Mouse (Mus musculus) MEL (cell line): ENCODE measurements at regions not wholly inside any gene's neighbourhood (a gene's known extent, or its start where the extent isn't known, plus 50 kb on each side); places are given as distances from the start of the nearest gene placed in this dataset.

Experiments used
- DNase-seq: peaks from one replicate; pipeline ENCODE4 v3.0.0; 2011; ENCODE audit warnings: low read depth, low spot score
- H3K27ac ChIP-seq: 2 replicates; pipeline ENCODE4 v1.5.1; 2012; ENCODE audit warnings: low read depth, mild to moderate bottlenecking, control low read depth, low read length, moderate library complexity; ENCODE audit not compliant: control insufficient read depth
- H3K27me3 ChIP-seq, 2 experiments: fragments of 150-350 bp in 1 of 2; sonication (generic) in 1 of 2; 2 replicates each; pipeline ENCODE4 v1.6.1; 2012; ENCODE audit warnings: low read length in 2 of 2, mild to moderate bottlenecking in 2 of 2, improper control_type of control experiment in 1 of 2, moderate library complexity in 1 of 2; ENCODE audit not compliant: insufficient read depth in 2 of 2, control insufficient read depth in 1 of 2
- H3K36me3 ChIP-seq, 2 experiments: 2 replicates each; pipeline ENCODE4 v1.6.1; 2012 to 2014; ENCODE audit warnings: low read length in 2 of 2, improper control_type of control experiment in 1 of 2, inconsistent platforms in 1 of 2, mild to moderate bottlenecking in 1 of 2; ENCODE audit not compliant: insufficient read depth in 2 of 2, control insufficient read depth in 1 of 2
- H3K4me1 ChIP-seq, 2 experiments: fragments of 150-350 bp in 1 of 2; sonication (generic) in 1 of 2; 2 replicates each; pipeline ENCODE4 v1.6.1; 2012; ENCODE audit warnings: low read length in 2 of 2, improper control_type of control experiment in 1 of 2, mild to moderate bottlenecking in 1 of 2; ENCODE audit not compliant: insufficient read depth in 2 of 2, control insufficient read depth in 1 of 2
- H3K4me3 ChIP-seq, 2 experiments: fragments of 150-350 bp in 1 of 2; sonication (generic) in 1 of 2; 2 replicates each; pipeline ENCODE4 v1.5.1; 2012; ENCODE audit warnings: low read depth in 2 of 2, low read length in 2 of 2, mild to moderate bottlenecking in 2 of 2, moderate library complexity in 2 of 2, control low read depth in 1 of 2, improper control_type of control experiment in 1 of 2; ENCODE audit not compliant: control insufficient read depth in 1 of 2, insufficient read depth in 1 of 2
- H3K79me2 ChIP-seq: 2 replicates; pipeline ENCODE4 v1.6.1; 2012; ENCODE audit warnings: mild to moderate bottlenecking, low read length, moderate library complexity; ENCODE audit not compliant: control insufficient read depth, poor library complexity, insufficient read depth
- H3K9ac ChIP-seq: 2 replicates; pipeline ENCODE4 v1.6.1; 2012; ENCODE audit warnings: low read depth, mild to moderate bottlenecking, control low read depth, low read length, moderate library complexity; ENCODE audit not compliant: control insufficient read depth, poor library complexity, severe bottlenecking
- H3K9me3 ChIP-seq: fragments of 150-350 bp; sonication (generic); replicated peaks from 2 replicates; pipeline ENCODE4 v1.6.1; 2012; ENCODE audit warnings: mild to moderate bottlenecking, low read length, improper control_type of control experiment, moderate library complexity; ENCODE audit not compliant: insufficient read depth
- CHD1 ChIP-seq: IDR thresholded peaks from 2 replicates; pipeline ENCODE4 v1.6.1; 2012; ENCODE audit warnings: low read depth, mild to moderate bottlenecking, inconsistent platforms, low read length, improper control_type of control experiment
- CTCF ChIP-seq, 3 experiments: IDR thresholded peaks in 2 of 3; conservative IDR thresholded peaks in 1 of 3; 2 replicates each; pipeline ENCODE4 v1.5.1; 2011 to 2012; ENCODE audit warnings: low read length in 3 of 3, low read depth in 2 of 3, mild to moderate bottlenecking in 2 of 3, improper control_type of control experiment in 1 of 3, inconsistent platforms in 1 of 3, mixed read lengths in 1 of 3, moderate library complexity in 1 of 3; ENCODE audit not compliant: control insufficient read depth in 1 of 3, insufficient read depth in 1 of 3, poor library complexity in 1 of 3, severe bottlenecking in 1 of 3
- ETS1 ChIP-seq: IDR thresholded peaks from 2 replicates; pipeline ENCODE4 v1.6.1; 2012; ENCODE audit warnings: low read depth, mild to moderate bottlenecking, inconsistent platforms, low read length, improper control_type of control experiment, moderate library complexity
- GATA1 ChIP-seq: IDR thresholded peaks from 2 replicates; pipeline ENCODE4 v1.6.1; 2011; ENCODE audit warnings: low read depth, low read length, improper control_type of control experiment
- HCFC1 ChIP-seq: IDR thresholded peaks from 2 replicates; pipeline ENCODE4 v1.6.1; 2012; ENCODE audit warnings: low read depth, mild to moderate bottlenecking, inconsistent platforms, low read length, improper control_type of control experiment, moderate library complexity
- JUND ChIP-seq: IDR thresholded peaks from 2 replicates; pipeline ENCODE4 v1.6.1; 2011; ENCODE audit warnings: low read depth, mild to moderate bottlenecking, improper control_type of control experiment, low read length
- KAT2A ChIP-seq: conservative IDR thresholded peaks from 2 replicates; pipeline ENCODE4 v1.6.1; 2012; ENCODE audit warnings: low read depth, low read length, improper control_type of control experiment, inconsistent platforms
- MAFK ChIP-seq: IDR thresholded peaks from 2 replicates; pipeline ENCODE4 v1.6.1; 2011; ENCODE audit warnings: low read depth, mild to moderate bottlenecking, low read length, improper control_type of control experiment, borderline replicate concordance
- MAZ ChIP-seq: IDR thresholded peaks from 2 replicates; pipeline ENCODE4 v1.6.1; 2012; ENCODE audit warnings: low read depth, mild to moderate bottlenecking, inconsistent platforms, low read length, improper control_type of control experiment
- MEF2A ChIP-seq: IDR thresholded peaks from 2 replicates; pipeline ENCODE4 v1.6.1; 2014; ENCODE audit warnings: low read depth, mild to moderate bottlenecking, inconsistent platforms, low read length, improper control_type of control experiment; ENCODE audit not compliant: poor library complexity, insufficient replicate concordance, severe bottlenecking; ENCODE audit errors: extremely low read depth
- MXI1 ChIP-seq: IDR thresholded peaks from 2 replicates; pipeline ENCODE4 v1.6.1; 2011; ENCODE audit warnings: mild to moderate bottlenecking, low read depth, low read length, improper control_type of control experiment
- RCOR1 ChIP-seq: IDR thresholded peaks from 2 replicates; pipeline ENCODE4 v1.6.1; 2012; ENCODE audit warnings: low read depth, mild to moderate bottlenecking, inconsistent platforms, low read length, improper control_type of control experiment
- TBP ChIP-seq: IDR thresholded peaks from 2 replicates; pipeline ENCODE4 v1.8.0; 2011; ENCODE audit warnings: low read depth, low read length, improper control_type of control experiment
- UBTF ChIP-seq: IDR thresholded peaks from 2 replicates; pipeline ENCODE4 v1.6.1; 2012; ENCODE audit warnings: low read depth, mild to moderate bottlenecking, inconsistent platforms, low read length, improper control_type of control experiment, moderate library complexity, borderline replicate concordance; ENCODE audit not compliant: insufficient read depth
- ZC3H11A ChIP-seq: IDR thresholded peaks from 2 replicates; pipeline ENCODE4 v1.6.1; 2012; ENCODE audit warnings: low read depth, mild to moderate bottlenecking, inconsistent platforms, low read length, improper control_type of control experiment
- ZMIZ1 ChIP-seq: IDR thresholded peaks from 2 replicates; pipeline ENCODE4 v1.6.1; 2012; ENCODE audit warnings: low read depth, mild to moderate bottlenecking, inconsistent platforms, low read length, improper control_type of control experiment, moderate library complexity

DNA sequence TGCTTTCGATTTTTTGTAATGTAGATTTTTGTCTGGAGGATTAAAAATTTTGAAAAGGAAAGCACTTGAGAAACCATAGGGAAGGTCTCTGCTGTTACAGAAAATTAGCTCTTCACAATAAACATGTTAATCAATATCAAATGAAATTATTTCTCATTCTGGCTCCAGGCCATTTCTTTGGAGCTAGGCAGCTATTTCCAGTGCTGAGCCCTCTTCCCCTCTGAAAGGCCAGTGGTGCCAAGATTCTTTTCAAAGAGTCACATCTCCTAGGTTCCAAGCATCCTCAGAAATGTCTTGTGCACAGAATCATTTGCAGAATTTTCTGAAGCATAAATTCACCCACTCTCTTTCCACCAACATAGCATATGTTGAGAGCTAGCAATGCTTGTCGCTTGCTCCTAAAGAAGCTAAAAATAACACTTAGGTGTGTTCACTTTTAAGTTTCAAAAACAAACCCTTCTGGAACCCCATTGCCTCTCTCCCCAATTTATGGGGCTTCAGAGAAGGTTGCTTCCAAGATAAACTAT lies 357.2 kb downstream of the Sec23a start:
- Histone ChIP-seq H3K27ac (no peak overlapping the region), H3K79me2 (no peaks in the 10 kb centered on the region), H3K9me3 (no peaks in the 10 kb centered on the region), H3K27me3 (no peaks in the 10 kb centered on the region), H3K9ac (no peak overlapping the region), H3K36me3 (no peaks in the 10 kb centered on the region), H3K4me1 (no peaks in the 10 kb centered on the region), H3K4me3 (no peak overlapping the region)
- TF ChIP-seq ZMIZ1, result no peak
- TF ChIP-seq RCOR1, result no peak
- no peak for TF ChIP-seq HCFC1
- no peak for TF ChIP-seq CHD1
- TF ChIP-seq ETS1, result no peak
- no peak for TF ChIP-seq TBP
- no peak for TF ChIP-seq GATA1
- TF ChIP-seq ZC3H11A, result no peak
- DNase-seq, result no peak

DNA sequence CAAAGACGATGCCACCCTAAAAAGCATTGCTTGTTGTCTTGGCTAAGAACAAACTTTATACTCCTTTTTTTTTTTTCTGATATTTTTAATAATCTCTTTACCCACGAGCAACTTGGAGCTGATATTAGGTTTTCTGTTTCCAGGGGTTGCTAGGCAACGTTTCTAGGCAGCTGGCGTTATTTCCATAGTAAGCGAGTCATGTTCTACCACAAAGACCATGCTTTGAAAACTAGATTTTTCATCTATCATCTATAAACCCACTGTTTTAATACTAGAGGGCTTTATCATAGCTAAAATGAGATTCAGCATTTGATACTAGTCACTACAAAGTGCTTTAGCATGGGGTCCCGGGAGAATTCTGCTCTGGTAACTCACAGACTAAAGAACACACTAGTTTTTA lies 358.1 kb downstream of the Sec23a start:
- Histone ChIP-seq H3K9me3 (no peaks in the 10 kb centered on the region), H3K79me2 (no peaks in the 10 kb centered on the region), H3K27ac (no peak overlapping the region), H3K4me3 (no peak overlapping the region), H3K4me1 (no peaks in the 10 kb centered on the region), H3K36me3 (no peaks in the 10 kb centered on the region), H3K9ac (no peak overlapping the region), H3K27me3 (no peaks in the 10 kb centered on the region)
- no peak for TF ChIP-seq ZMIZ1
- TF ChIP-seq MXI1, result no peak
- TF ChIP-seq MAFK, result no peak
- no peak for TF ChIP-seq JUND
- no peak for TF ChIP-seq KAT2A
- TF ChIP-seq MAZ, result no peak
- no peak for TF ChIP-seq CHD1
- TF ChIP-seq UBTF, result no peak
- no peak for DNase-seq

DNA sequence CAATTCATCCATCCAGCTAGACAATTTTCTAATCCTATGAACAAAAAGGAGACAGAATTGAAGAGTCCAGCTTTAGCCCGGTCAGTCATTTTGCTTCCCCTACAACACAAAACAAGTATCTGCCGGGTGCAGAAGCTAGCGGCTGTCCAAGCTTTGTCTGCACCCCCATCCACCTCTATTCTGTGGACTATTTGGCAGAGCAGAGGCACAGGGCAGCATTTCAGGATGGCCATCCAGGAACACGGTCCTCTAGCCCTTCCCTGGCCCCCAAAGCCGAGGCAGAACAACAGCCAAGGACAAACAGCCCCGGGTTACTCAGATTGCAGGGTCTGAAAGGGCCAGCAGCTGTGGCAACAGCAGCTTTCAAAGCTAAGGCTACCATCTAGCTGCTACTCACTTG lies 358.6 kb downstream of the Sec23a start:
- H3K36me3 ChIP-seq, result no peaks in the 10 kb centered on the region
- H3K4me1 ChIP-seq, result no peaks in the 10 kb centered on the region
- no peak overlapping the region for H3K4me3 ChIP-seq
- H3K27me3 ChIP-seq, result no peaks in the 10 kb centered on the region
- no peak for TF ChIP-seq CTCF (IDR thresholded peaks at IDR 0.05 in 2 of 3, conservative IDR thresholded peaks at IDR 0.05 in 1 of 3; ENCODE audit: control insufficient read depth in 1 of 3, insufficient read depth in 1 of 3, low read depth in 2 of 3, low read length in 3 of 3, poor library complexity in 1 of 3, severe bottlenecking in 1 of 3)
- TF ChIP-seq MEF2A, result no peak
- H3K79me2 ChIP-seq, result no peaks in the 10 kb centered on the region
- no peaks in the 10 kb centered on the region for H3K9me3 ChIP-seq
- no peak overlapping the region for H3K27ac ChIP-seq
- no peak for DNase-seq
- no peak overlapping the region for H3K9ac ChIP-seq
